Mouse (Mus musculus): ENCODE results near the gene Tll1.
"Not testable (repeated sequence)": the region's sequence is repeated elsewhere in the genome, so short reads cannot be mapped to it uniquely, and the experiment has no call there.

Gene Tll1

DNA sequence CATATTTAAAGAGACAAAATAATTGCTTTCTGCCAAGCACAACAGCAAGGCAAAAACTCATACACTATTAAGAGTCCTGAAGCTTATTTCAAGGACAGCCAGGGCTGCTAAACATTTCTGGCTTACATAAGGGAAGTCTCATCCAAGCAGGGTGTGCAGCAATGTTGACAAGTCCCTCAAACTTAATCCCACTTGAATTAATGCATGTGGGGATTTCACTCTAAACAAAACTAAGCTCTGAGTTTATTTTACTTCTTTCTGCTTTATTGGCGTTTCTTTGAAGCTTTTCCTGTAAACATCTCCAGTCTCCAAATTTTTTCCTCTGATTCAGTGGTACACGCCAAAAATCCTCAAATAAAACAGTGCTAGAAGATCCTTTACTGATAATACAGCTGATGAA, 146.2 kb downstream of the Tll1 start:
- no peak for DNase-seq (ENCODE audit: low spot score in 2 of 2)

DNA sequence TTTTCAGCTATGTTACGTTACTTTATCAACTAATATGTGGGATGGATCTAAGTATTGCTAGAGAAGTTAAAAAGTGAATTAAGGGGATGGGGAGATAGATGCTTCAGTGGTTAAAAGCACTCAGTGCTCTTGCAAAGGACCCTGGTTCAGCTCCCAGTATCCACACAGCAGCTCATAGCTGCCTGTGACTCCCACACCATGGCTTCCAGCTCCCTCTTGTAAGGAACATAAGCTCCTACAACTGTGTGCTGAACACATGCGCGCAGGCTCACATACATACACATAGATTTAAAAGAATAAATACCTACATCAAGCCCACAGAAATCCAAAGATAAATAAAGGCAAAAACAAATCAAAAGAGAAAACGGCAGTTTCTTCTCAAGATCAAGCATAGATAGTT, 148.5 kb downstream of the Tll1 start:
- DNase-seq (ENCODE audit: low spot score in 2 of 2): no peak

DNA sequence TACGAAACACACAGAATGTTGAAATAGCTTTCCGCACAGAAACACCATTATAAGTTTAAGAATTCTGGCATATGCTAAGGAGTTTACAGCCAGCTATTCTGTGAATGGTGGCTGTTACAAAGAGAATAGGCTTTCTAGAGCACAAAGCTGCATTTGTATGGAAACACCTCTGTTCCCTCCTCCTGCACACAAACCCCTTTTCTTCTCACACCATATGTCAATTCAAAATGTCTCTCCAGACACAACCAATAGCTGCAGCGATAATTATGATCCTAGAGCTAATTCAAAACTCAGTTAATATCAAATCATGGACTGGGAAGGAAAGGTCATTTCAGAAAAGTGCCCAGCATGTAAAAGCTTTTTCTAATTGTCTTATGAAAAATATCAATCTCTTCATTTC, 157.5 kb downstream of the Tll1 start:
- no peak for DNase-seq (ENCODE audit: low spot score in 2 of 2)

DNA sequence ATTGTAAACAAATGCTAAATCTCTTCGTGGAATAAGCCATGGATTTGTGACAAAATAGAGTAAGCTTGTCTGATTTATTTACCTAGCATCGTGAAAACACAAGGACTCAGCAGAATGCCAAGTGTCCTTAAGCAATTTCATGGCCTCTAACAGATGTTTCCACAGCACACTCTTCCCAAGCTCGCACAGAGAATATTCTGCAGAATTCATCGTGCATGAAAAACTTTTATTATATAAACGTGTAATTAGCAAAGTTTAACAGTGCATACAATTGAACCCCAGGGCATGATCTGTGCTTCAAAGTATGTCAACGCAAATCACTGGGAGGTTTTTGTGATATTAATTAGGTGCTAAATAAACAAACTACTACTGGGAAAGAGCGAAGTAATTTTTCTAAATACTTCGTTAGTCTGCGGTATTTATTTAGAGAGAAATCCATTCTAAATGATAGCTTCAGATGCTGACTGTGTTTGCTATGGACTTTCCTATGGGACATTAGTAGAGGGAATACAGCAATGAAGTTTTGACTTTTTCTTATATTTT, 158.0 kb downstream of the Tll1 start:
- no peak for DNase-seq (ENCODE audit: low spot score in 2 of 2)

DNA sequence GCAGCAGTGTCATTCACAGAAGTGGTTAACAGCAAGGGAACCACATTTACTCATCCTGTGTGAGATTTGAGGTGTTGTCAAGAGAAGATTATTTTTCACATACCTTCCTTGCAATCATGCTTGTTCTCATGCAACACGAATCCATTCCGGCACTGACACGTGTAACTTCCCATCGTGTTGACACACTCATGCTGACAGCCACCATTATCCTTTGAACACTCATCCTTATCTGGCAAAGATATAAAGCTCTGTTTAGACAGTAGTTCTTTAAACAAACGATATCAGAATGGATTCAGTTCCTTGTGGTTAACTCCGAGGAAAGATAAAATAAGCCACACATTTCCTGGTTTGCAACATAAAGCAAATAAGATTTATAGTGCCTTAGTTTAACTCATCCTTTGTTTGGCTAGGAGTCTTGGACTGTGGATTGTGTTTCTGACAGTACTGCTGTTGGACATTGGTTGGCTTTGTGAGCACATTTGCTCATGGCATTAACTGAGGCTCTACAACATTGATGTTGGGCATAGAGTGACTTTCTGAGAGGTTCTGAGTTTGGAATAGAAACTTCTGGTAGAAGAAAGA, 164.7 kb downstream of the Tll1 start:
- DNase-seq (ENCODE audit: low spot score in 2 of 2): no peak

DNA sequence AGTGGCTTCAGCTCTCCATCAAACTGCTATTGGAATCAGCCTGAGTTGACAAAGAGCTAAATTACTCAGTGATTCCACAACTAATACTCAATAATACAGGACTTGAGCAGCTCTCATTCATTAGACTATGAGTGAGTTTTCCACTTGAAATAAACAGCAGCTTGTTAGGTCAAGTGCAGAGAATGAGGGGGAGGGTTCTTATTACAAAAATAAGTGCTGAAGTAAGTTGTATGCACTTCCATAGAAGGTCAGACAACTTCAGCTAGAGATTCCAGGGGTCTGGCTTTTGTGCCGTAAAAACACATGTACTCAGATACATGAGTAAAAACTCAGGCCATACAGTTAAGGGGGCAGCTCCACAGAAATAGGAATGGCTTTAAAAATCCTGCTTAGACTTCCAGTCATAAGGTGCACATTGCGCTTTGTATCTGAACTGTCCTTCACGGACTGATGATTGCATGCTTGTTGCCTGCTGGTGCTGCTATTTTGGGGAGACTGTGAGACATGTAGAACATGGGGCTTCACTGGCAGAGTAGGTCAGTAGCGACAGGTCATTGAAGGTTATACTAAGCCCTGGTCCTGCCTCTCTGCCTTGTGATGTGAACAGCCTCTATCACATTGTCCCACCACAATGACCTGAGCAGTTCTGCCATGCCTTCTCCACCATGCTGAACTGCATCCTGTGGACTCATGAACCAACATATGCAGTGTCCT, 175.2 kb downstream of the Tll1 start:
- no peak for DNase-seq (ENCODE audit: low spot score in 2 of 2)

DNA sequence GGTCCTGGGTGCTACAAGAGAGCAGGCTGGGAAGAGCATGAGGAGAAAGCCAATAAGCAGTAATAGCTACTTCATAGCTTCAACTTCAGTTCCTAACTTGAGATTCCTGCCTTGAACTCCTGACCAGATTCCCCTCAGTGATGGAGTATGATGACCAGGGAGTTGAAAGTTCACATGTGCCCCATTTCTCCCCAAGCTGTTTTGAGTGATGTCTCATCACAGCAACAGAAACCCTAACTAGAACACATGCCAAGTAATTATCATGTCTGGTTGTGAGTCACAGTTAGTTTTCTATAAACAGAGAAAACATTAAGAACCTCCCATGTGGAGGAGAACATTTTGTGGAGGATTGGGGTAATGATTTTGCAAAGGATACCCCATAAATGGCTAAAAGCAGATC, 176.0 kb downstream of the Tll1 start:
- DNase-seq (ENCODE audit: low spot score in 2 of 2): no peak

DNA sequence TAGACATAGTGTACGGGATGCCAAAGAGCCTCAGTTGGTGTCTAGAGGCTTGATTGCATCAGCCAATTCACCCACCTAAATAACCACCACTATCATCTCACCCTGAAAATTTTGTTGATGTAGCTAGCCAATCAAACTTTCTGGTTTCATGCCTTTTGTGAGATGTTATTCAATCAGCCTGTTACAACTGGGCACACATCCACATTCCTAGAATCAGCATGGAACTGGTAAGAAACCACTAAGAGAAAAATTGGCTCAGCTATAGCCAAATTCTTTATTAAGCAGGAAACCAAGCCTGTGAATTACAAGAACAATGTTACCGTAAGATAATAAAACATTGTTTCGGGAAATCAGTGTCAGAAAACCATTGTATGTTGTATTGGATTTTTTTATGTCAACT, 176.5 kb downstream of the Tll1 start:
- DNase-seq (ENCODE audit: low spot score in 2 of 2): no peak

DNA sequence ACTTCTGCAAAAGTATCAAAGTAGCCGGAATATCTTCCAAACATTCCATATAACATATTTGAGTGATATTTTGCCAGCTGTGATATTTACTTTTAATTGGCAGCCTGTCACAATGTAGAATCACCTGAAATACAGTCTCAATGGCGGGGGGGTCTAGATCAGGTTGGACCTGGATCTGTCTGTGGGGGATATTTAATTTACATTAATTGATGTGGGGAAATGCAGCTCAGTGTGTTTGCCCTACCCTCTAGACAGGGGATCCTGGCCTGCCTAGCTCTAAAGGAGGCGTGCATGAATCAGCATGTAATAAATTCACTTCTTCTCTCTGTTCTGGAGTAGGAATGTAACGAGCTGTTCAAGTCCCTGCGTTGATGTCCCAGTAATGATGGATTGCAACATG, 181.7 kb downstream of the Tll1 start:
- DNase-seq (ENCODE audit: low spot score in 2 of 2): no peak

DNA sequence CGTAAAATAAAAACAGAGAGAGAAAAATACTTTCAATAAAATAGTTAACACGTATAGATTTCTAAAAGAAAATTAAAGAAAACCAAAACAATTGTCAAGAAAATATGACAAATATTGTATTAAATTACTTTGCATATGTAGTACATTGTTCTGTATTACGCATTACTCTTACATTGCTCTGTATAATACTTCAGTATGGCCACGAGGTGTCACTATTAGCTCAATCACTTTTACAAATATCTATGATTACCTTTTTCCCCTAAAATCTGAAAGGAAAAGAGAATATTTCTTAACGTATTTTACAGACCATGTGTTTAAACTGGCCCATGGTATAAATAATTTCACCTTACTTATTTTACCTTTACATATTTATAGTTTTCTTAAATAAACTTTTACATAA, 182.5 kb downstream of the Tll1 start:
- no peak for DNase-seq (ENCODE audit: low spot score in 2 of 2)

DNA sequence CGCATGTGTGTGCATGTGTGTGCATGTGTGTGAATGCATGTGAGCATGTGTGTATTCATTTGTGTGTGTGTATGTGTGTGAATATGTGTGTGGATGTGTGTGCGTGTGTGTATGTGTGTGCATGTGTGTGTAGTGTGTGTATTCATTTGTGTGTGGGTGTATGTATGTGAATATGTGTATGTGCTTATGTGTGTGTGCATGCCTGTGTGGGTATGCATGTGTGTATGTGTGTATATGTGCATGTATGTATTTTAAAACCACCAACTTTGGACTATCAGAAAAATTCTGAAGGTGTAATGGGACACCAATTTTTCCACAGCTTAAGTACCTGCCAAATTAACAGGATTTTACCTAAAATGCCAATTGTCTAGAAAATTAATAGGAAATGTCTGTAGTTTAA, 183.0 kb downstream of the Tll1 start:
- DNase-seq (ENCODE audit: low spot score in 2 of 2): no peak

DNA sequence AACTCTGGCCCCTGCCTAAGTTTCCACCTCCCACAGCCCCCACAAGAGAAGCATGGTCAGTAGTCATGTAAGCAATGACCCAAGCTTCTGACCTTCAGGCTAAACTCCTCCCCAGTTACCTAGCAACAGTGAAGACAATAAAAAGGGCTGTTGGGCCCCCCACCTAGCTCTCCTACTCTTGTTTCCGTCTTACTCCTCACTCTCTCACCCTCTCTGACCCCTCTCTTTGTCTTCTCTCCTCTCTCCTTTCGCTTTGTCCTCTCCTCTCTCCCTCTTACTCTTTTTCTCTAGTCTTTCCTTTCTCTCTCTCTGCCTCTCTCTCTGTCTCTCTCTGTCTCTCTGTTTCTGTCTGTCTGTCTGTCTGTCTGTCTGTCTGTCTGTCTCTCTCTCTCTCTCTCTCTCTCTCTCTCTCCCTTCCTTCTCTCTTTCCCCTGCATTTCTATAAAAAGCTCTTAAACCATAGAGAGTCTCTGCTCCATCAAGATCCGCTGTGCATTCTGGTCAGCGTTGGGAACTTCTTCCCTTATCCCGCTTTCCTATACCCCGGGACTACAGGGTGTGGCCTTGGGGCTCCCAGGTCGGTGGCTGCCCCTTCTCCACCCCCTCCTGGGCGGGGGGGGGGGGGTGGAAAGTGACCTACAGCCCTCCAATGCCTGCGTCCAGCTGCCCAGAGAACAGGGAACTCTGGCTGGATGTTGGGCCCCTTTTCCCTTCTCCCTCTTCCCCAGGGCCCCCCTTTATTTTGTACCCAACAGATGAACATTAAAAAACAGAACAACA, 235.3 kb downstream of the Tll1 start:
- not testable (repeated sequence) for DNase-seq (ENCODE audit: low spot score in 2 of 2)
